Mouse (Mus musculus) liver, adult 2 months (tissue): ENCODE measurements around the gene Bcas3.

Source experiments
- CTCF ChIP-seq: fragments of 200-500 bp; IDR thresholded peaks from 2 replicates; pipeline ENCODE4 v1.5.1; 2011; ENCODE audit warnings: low read depth, low read length, control low read depth
- POLR2A ChIP-seq: fragments of 200-500 bp; IDR thresholded peaks from 2 replicates; pipeline ENCODE4 v1.6.1; 2011; ENCODE audit warnings: low read length, control low read depth; ENCODE audit not compliant: insufficient read depth; ENCODE audit errors: extremely low read depth

GRCm38 (mm10) chr11:85352539-85353380 lies at the start of gene Bcas3:
- TF ChIP-seq CTCF, result no peak
- TF ChIP-seq POLR2A, result peak; percentile 92
